In genomic region chr17:56287830-56288229, GRCm38 (mm10) we compare ENCODE assay signal across 8 mouse cellular contexts. TPM values are rescaled to one million over a fixed set of nuclear protein-coding genes. Genes with fewer than 3 reads are reported as not detected.
DNase-seq lines count a peak whose midpoint lies in the region; ATAC-seq and TF ChIP-seq lines count a peak whose summit lies in the region.

No protein-coding gene starts in this region.

- H3K4me2 ChIP-seq in heart, embryonic 14.5 days (ENCODE audit: low read length) = peak overlapping the region; percentile 90
- no peak overlapping the region for H3K4me2 ChIP-seq in forebrain, embryonic 14.5 days (ENCODE audit: low read length)

- TF ChIP-seq CTCF in olfactory bulb, adult 2 months (IDR thresholded peaks at IDR 0.05; ENCODE audit: insufficient read depth, low read depth, low read length) = no peak

- H3K4me3 ChIP-seq in heart, embryonic 14.5 days (ENCODE audit: control insufficient read depth in 1 of 2, insufficient read depth in 1 of 2, low read depth in 1 of 2, low read length in 2 of 2) = peak overlapping the region; percentile 6 to 16; a peak in 1 of 4 replicates
- no peak overlapping the region; the same call in 1 of the 2 replicates for H3K4me3 ChIP-seq in limb, embryonic 10.5 days
- no peak overlapping the region for H3K4me3 ChIP-seq in olfactory bulb, adult 2 months (ENCODE audit: insufficient read depth, low read depth, low read length)
- H3K4me3 ChIP-seq in forebrain, embryonic 14.5 days (ENCODE audit: low read depth, low read length) = no peak overlapping the region

- H3K4me1 ChIP-seq in heart, embryonic 14.5 days (ENCODE audit: control insufficient read depth in 2 of 2, insufficient read depth in 2 of 2, low read length in 2 of 2) = peaks cover 20 to 30% of the 10 kb centered on the region in 2 experiments
- H3K4me1 ChIP-seq in limb, embryonic 10.5 days = peaks cover 51% of the 10 kb centered on the region
- H3K4me1 ChIP-seq in olfactory bulb, adult 2 months (ENCODE audit: control insufficient read depth, insufficient read depth, low read length) = peaks cover 19% of the 10 kb centered on the region
- peaks cover 15% of the 10 kb centered on the region for H3K4me1 ChIP-seq in forebrain, embryonic 14.5 days (ENCODE audit: control insufficient read depth, insufficient read depth, low read length)

- peak overlapping the region; percentile 66 to 97 for H3K27ac ChIP-seq in heart, embryonic 14.5 days (replicated peaks in 1 of 2; ENCODE audit: control insufficient read depth in 1 of 2, insufficient read depth in 1 of 2, low read depth in 2 of 2, low read length in 2 of 2)
- peak overlapping the region; percentile 89 for H3K27ac ChIP-seq in limb, embryonic 10.5 days
- H3K27ac ChIP-seq in olfactory bulb, adult 2 months (ENCODE audit: insufficient read depth, low read depth, low read length) = peak overlapping the region; percentile 40; the same call in 1 of the 2 replicates
- no peak overlapping the region for H3K27ac ChIP-seq in forebrain, embryonic 14.5 days (ENCODE audit: low read depth, low read length)

- 33% methylated on average over 3 of the region's 3 CpGs for WGBS in heart, embryonic 14.5 days
- WGBS in limb, embryonic 10.5 days = 62% methylated on average over 3 of the region's 3 CpGs
- WGBS in olfactory bulb, adult 2 months = 73% methylated on average over 3 of the region's 3 CpGs
- 59% methylated on average over 3 of the region's 3 CpGs for WGBS in forebrain, embryonic 14.5 days

- H3K27me3 ChIP-seq in heart, embryonic 14.5 days (ENCODE audit: control insufficient read depth, insufficient read depth, low read length) = no peaks in the 10 kb centered on the region
- H3K27me3 ChIP-seq in limb, embryonic 10.5 days (ENCODE audit: low read depth, poor library complexity, severe bottlenecking) = no peaks in the 10 kb centered on the region
- no peaks in the 10 kb centered on the region for H3K27me3 ChIP-seq in forebrain, embryonic 14.5 days (replicated peaks; ENCODE audit: control insufficient read depth, insufficient read depth, low read length)

- H3K9ac ChIP-seq in heart, embryonic 14.5 days (ENCODE audit: low read length) = peak overlapping the region; percentile 57
- no peak overlapping the region for H3K9ac ChIP-seq in forebrain, embryonic 14.5 days (ENCODE audit: low read length)

- H3K9me3 ChIP-seq in heart, embryonic 14.5 days (ENCODE audit: control insufficient read depth, low read length) = no peaks in the 10 kb centered on the region
- H3K9me3 ChIP-seq in limb, embryonic 10.5 days (replicated peaks) = no peaks in the 10 kb centered on the region
- H3K9me3 ChIP-seq in forebrain, embryonic 14.5 days (replicated peaks; ENCODE audit: control insufficient read depth, low read length) = no peaks in the 10 kb centered on the region

- H3K36me3 ChIP-seq in heart, embryonic 14.5 days (ENCODE audit: control insufficient read depth, insufficient read depth, low read length) = peaks cover 43% of the 10 kb centered on the region
- peaks cover 47% of the 10 kb centered on the region for H3K36me3 ChIP-seq in limb, embryonic 10.5 days
- no peaks in the 10 kb centered on the region for H3K36me3 ChIP-seq in forebrain, embryonic 14.5 days (ENCODE audit: control insufficient read depth, insufficient read depth, low read length)

- ATAC-seq in heart, embryonic 14.5 days (ENCODE audit: insufficient number of reproducible peaks, insufficient read depth, low FRiP score, low read depth) = no peak
- ATAC-seq in erythroid progenitor cell, adult 5-6 weeks (replicated peaks; ENCODE audit: low FRiP score, poor library complexity, severe bottlenecking) = no peak
- ATAC-seq in forebrain, embryonic 14.5 days = no peak

- no peak for TF ChIP-seq POLR2A in olfactory bulb, adult 2 months (IDR thresholded peaks at IDR 0.05; ENCODE audit: insufficient read depth, low read depth, low read length)

- DNase-seq in urinary bladder, adult 2 months (ENCODE audit: low spot score) = peak; percentile 34
- no peak for DNase-seq in urinary bladder, postnatal 25 days (ENCODE audit: low spot score)
- DNase-seq in limb, embryonic 10.5 days (ENCODE audit: low spot score) = no peak
- DNase-seq in urinary bladder, postnatal 10 days (ENCODE audit: low spot score) = no peak
- no peak for DNase-seq in forebrain, embryonic 14.5 days (ENCODE audit: low spot score)

RNA-seq across cellular contexts. Expression of gene Plin3, which starts 4.8 kb away (rescaled TPM):
- 34.6 and 43.6 TPM in 2 replicates for polyA plus RNA-seq in urinary bladder, adult 2 months (2012; rRNA removed)
- polyA plus RNA-seq in heart, embryonic 14.5 days (2014; fragmentation: Nextera tagmentation; extraction: Ambion mirVana) = 66.4 and 70.9 TPM in 2 replicates
- 78.2 and 89.7 TPM in 2 replicates for polyA plus RNA-seq in limb, embryonic 10.5 days (2016; fragmentation: Nextera tagmentation; extraction: Ambion mirVana)
- not detected in 2 replicates for polyA plus RNA-seq in olfactory bulb, adult 2 months (2012; ENCODE audit: insufficient read depth, insufficient read length, low replicate concordance, missing spikeins)
- total RNA-seq in erythroid progenitor cell, adult 5-6 weeks (2015; ENCODE audit: low replicate concordance) = 2.2 and 2.5 TPM in 2 replicates
- total RNA-seq in erythroid progenitor cell, adult 5-6 weeks (2017; ENCODE audit: low replicate concordance) = 5.6 and 6.7 TPM in 2 replicates
- polyA plus RNA-seq in forebrain, embryonic 14.5 days (2014; fragmentation: Nextera tagmentation; extraction: Ambion mirVana) = 15.3 and 17.8 TPM in 2 replicates

RNA-seq across cellular contexts. Expression of gene Ticam1, which starts 11.2 kb away (rescaled TPM):
- polyA plus RNA-seq in urinary bladder, adult 2 months (2012; rRNA removed) = 8.7 and 10.0 TPM in 2 replicates
- 9.2 and 9.3 TPM in 2 replicates for polyA plus RNA-seq in heart, embryonic 14.5 days (2014; fragmentation: Nextera tagmentation; extraction: Ambion mirVana)
- 3.0 TPM in 2 replicates for polyA plus RNA-seq in limb, embryonic 10.5 days (2016; fragmentation: Nextera tagmentation; extraction: Ambion mirVana)
- polyA plus RNA-seq in olfactory bulb, adult 2 months (2012; ENCODE audit: insufficient read depth, insufficient read length, low replicate concordance, missing spikeins) = not detected in 2 replicates
- 4.0 and 4.6 TPM in 2 replicates for total RNA-seq in erythroid progenitor cell, adult 5-6 weeks (2015; ENCODE audit: low replicate concordance)
- 1.4 and 2.6 TPM in 2 replicates for total RNA-seq in erythroid progenitor cell, adult 5-6 weeks (2017; ENCODE audit: low replicate concordance)
- polyA plus RNA-seq in forebrain, embryonic 14.5 days (2014; fragmentation: Nextera tagmentation; extraction: Ambion mirVana) = 1.5 and 2.2 TPM in 2 replicates

RNA-seq across cellular contexts. Expression of gene Arrdc5, which starts 12.3 kb away (rescaled TPM):
- not detected in 2 replicates for polyA plus RNA-seq in urinary bladder, adult 2 months (2012; rRNA removed)
- polyA plus RNA-seq in heart, embryonic 14.5 days (2014; fragmentation: Nextera tagmentation; extraction: Ambion mirVana) = not detected in 2 replicates
- polyA plus RNA-seq in limb, embryonic 10.5 days (2016; fragmentation: Nextera tagmentation; extraction: Ambion mirVana) = not detected in 2 replicates
- polyA plus RNA-seq in olfactory bulb, adult 2 months (2012; ENCODE audit: insufficient read depth, insufficient read length, low replicate concordance, missing spikeins) = not detected in 2 replicates
- not detected in 2 replicates for total RNA-seq in erythroid progenitor cell, adult 5-6 weeks (2015; ENCODE audit: low replicate concordance)
- total RNA-seq in erythroid progenitor cell, adult 5-6 weeks (2017; ENCODE audit: low replicate concordance) = not detected in 2 replicates
- not detected in 2 replicates for polyA plus RNA-seq in forebrain, embryonic 14.5 days (2014; fragmentation: Nextera tagmentation; extraction: Ambion mirVana)

RNA-seq across cellular contexts. Expression of gene Uhrf1, which starts 15.3 kb away (rescaled TPM):
- 4.6 and 5.3 TPM in 2 replicates for polyA plus RNA-seq in urinary bladder, adult 2 months (2012; rRNA removed)
- polyA plus RNA-seq in heart, embryonic 14.5 days (2014; fragmentation: Nextera tagmentation; extraction: Ambion mirVana) = 42.8 and 44.6 TPM in 2 replicates
- polyA plus RNA-seq in limb, embryonic 10.5 days (2016; fragmentation: Nextera tagmentation; extraction: Ambion mirVana) = 316 and 336 TPM in 2 replicates
- polyA plus RNA-seq in olfactory bulb, adult 2 months (2012; ENCODE audit: insufficient read depth, insufficient read length, low replicate concordance, missing spikeins) = not detected in 2 replicates
- total RNA-seq in erythroid progenitor cell, adult 5-6 weeks (2015; ENCODE audit: low replicate concordance) = 86.9 and 122 TPM in 2 replicates
- 178 and 179 TPM in 2 replicates for total RNA-seq in erythroid progenitor cell, adult 5-6 weeks (2017; ENCODE audit: low replicate concordance)
- 38.9 and 47.4 TPM in 2 replicates for polyA plus RNA-seq in forebrain, embryonic 14.5 days (2014; fragmentation: Nextera tagmentation; extraction: Ambion mirVana)

RNA-seq across cellular contexts. Expression of gene Fem1a, which starts 31.2 kb away (rescaled TPM):
- polyA plus RNA-seq in urinary bladder, adult 2 months (2012; rRNA removed) = 14.4 and 17.2 TPM in 2 replicates
- 23.6 and 25.9 TPM in 2 replicates for polyA plus RNA-seq in heart, embryonic 14.5 days (2014; fragmentation: Nextera tagmentation; extraction: Ambion mirVana)
- 12.2 and 14.6 TPM in 2 replicates for polyA plus RNA-seq in limb, embryonic 10.5 days (2016; fragmentation: Nextera tagmentation; extraction: Ambion mirVana)
- not detected in 2 replicates for polyA plus RNA-seq in olfactory bulb, adult 2 months (2012; ENCODE audit: insufficient read depth, insufficient read length, low replicate concordance, missing spikeins)
- total RNA-seq in erythroid progenitor cell, adult 5-6 weeks (2015; ENCODE audit: low replicate concordance) = 7.2 and 8.4 TPM in 2 replicates
- total RNA-seq in erythroid progenitor cell, adult 5-6 weeks (2017; ENCODE audit: low replicate concordance) = 5.7 and 7.6 TPM in 2 replicates
- 18.0 and 22.0 TPM in 2 replicates for polyA plus RNA-seq in forebrain, embryonic 14.5 days (2014; fragmentation: Nextera tagmentation; extraction: Ambion mirVana)

Comparison
In these comparisons a context has a peak if more than half of its experiments do, and no peak if none do; other contexts are left out.
1. H3K4me3 ChIP-seq: peak in heart, embryonic 14.5 days (2 of 2); none in limb, embryonic 10.5 days (single experiment), olfactory bulb, adult 2 months (single experiment) and forebrain, embryonic 14.5 days (single experiment).